Mouse (Mus musculus) G1E (cell line): ENCODE measurements around the gene Galm. TPM values are rescaled to one million over a fixed set of nuclear protein-coding genes. Genes with fewer than 3 reads are reported as not detected.

Experiments used
- ATAC-seq: 2 replicates; pipeline ENCODE4 v1.8.0; 2016; ENCODE audit warnings: mild to moderate bottlenecking; ENCODE audit not compliant: insufficient number of reproducible peaks, poor library complexity, low FRiP score, severe bottlenecking; ENCODE audit errors: extremely low read depth
- DNase-seq: peaks from one replicate; pipeline ENCODE4 v3.0.0; 2012; ENCODE audit warnings: low spot score
- H3K27me3 ChIP-seq: 2 replicates; pipeline ENCODE4 v1.6.1; 2012; ENCODE audit warnings: mild to moderate bottlenecking, low read length, inconsistent platforms; ENCODE audit not compliant: insufficient read depth
- H3K36me3 ChIP-seq: replicated peaks from 2 replicates; pipeline ENCODE3; 2012; ENCODE audit warnings: mild to moderate bottlenecking, inconsistent platforms
- H3K4me1 ChIP-seq: 2 replicates; pipeline ENCODE4 v1.6.1; 2012; ENCODE audit warnings: low read depth, low read length, inconsistent platforms, mixed read lengths; ENCODE audit not compliant: insufficient read depth
- H3K4me3 ChIP-seq: 2 replicates; pipeline ENCODE4 v1.5.1; 2012; ENCODE audit warnings: low read depth, mild to moderate bottlenecking, inconsistent platforms, low read length, moderate library complexity, mixed read lengths
- H3K9me3 ChIP-seq: replicated peaks from 2 replicates; pipeline ENCODE4 v1.6.1; 2012; ENCODE audit warnings: inconsistent platforms
- CTCF ChIP-seq: IDR thresholded peaks from 2 replicates; pipeline ENCODE4 v1.5.1; 2012; ENCODE audit warnings: low read depth, low read length, inconsistent platforms, mixed read lengths
- GATA1 ChIP-seq: IDR thresholded peaks from 2 replicates; pipeline ENCODE4 v1.6.1; 2012; ENCODE audit warnings: borderline replicate concordance, low read length, inconsistent platforms, mixed read lengths
- GATA2 ChIP-seq: IDR thresholded peaks from 2 replicates; pipeline ENCODE4 v1.6.1; 2012; ENCODE audit warnings: low read depth, low read length, inconsistent platforms, borderline replicate concordance
- POLR2AphosphoS5 ChIP-seq: IDR thresholded peaks from 2 replicates; pipeline ENCODE4 v1.6.1; 2012; ENCODE audit warnings: low read depth, low read length, inconsistent platforms; ENCODE audit not compliant: insufficient replicate concordance
- TAL1 ChIP-seq: conservative IDR thresholded peaks from 2 replicates; pipeline ENCODE4 v1.6.1; 2012; ENCODE audit warnings: low read depth, low read length, inconsistent platforms, mixed read lengths
- polyA plus RNA-seq: library from polyadenylated mRNA; stranded (reverse); fragments of >175 nt; gene quantifications from 2 replicates; pipeline ENCODE4 v1.2.3, GENCODE M21; 2012
- total RNA-seq, 2 experiments: library from RNA; stranded (forward) in 1 of 2; stranded (reverse) in 1 of 2; fragments of 200-1000 nt in 1 of 2; fragments of >200 nt in 1 of 2; fragmentation: Nextera tagmentation in 1 of 2; gene quantifications; 2 replicates each; pipeline ENCODE4 v1.2.3; 2014 to 2017

Gene Galm
- total and polyA plus RNA-seq, 3 experiments: not detected

DNA sequence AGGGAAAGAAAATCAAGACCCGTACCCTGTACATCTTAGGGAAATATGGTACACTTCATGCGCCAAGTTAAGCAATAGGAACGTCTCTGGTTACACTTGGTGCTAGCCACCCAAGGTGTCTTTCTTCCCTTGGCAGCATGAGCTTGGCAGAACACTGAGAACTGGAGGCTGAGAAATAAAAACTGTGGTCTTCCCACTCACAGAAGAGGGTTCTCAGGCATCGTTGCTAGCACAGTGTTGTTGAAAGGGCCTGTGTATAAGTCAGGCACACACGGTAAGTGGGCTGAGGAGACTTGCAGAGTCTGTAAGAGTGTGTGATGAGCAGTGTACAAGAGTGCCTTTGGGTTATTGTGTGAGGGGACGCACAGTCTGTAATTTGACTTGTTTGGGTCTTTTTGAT, 1.1 kb upstream of the Galm start:
- no peak for DNase-seq
- TF ChIP-seq POLR2AphosphoS5: no peak
- no peak for TF ChIP-seq CTCF
- no peak for TF ChIP-seq TAL1
- no peak for TF ChIP-seq GATA2
- TF ChIP-seq GATA1: no peak
- Histone ChIP-seq H3K36me3 (no peaks in the 10 kb centered on the region), H3K27me3 (peaks cover 10% of the 10 kb centered on the region), H3K9me3 (no peaks in the 10 kb centered on the region), H3K4me1 (no peaks in the 10 kb centered on the region), H3K4me3 (no peak overlapping the region)
- ATAC-seq: no peak

DNA sequence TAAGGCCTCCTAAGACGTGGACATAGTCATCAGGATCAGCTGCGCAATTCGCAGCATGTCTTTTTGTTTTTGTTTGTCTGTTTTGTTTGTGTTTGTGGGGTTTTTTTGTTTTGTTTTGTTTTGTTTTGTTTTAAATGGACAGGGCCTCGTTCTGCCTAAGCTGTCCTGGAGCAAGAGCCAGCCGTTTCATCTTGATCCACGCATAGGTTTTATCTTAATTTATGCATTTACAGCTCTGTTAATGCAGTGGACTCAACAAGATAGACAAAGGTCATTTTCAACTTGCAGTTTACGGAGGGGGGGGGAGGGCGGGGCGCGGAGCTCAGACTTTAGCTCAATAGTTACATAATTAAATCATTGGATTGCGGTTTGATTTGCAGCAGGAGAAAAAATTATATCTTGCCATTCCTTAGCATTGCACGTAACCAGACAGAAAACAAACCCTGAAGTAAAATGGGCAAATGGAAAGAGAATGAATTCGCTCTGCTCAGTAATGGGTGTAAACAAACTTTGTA, 1.3 kb downstream of the Galm start:
- Histone ChIP-seq H3K27me3 (peaks cover 13% of the 10 kb centered on the region), H3K9me3 (no peaks in the 10 kb centered on the region), H3K36me3 (no peaks in the 10 kb centered on the region), H3K4me1 (no peaks in the 10 kb centered on the region), H3K4me3 (no peak overlapping the region)
- TF ChIP-seq POLR2AphosphoS5: no peak
- no peak for TF ChIP-seq CTCF
- TF ChIP-seq GATA1: no peak
- TF ChIP-seq TAL1: no peak
- TF ChIP-seq GATA2: no peak
- DNase-seq: no peak
- ATAC-seq: no peak

DNA sequence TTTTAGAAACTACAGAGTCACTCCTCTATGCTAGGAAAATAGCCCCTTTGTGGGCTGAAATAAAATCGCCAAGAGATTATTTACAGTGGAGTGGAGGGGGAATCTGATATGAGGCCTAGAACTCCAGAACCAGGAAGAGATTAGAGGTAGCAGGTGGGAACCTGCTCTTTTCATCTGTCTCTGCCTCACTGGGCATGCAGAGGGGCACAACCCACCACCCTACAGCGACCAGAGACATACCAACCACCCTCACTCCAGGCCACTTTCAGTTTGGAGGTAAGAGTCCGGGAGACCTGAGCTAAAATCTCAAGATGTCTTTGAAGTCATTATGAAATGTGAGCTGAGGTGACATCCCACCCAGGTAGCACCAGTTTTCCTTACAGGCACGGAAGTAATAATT, 2.1 kb downstream of the Galm start:
- DNase-seq (no peak), ATAC-seq (no peak)
- Histone ChIP-seq H3K27me3 (peaks cover 18% of the 10 kb centered on the region), H3K4me1 (no peaks in the 10 kb centered on the region), H3K9me3 (no peaks in the 10 kb centered on the region), H3K36me3 (no peaks in the 10 kb centered on the region), H3K4me3 (no peak overlapping the region)
- TF ChIP-seq GATA2 (no peak), TAL1 (no peak), POLR2AphosphoS5 (no peak), GATA1 (no peak), CTCF (no peak)

DNA sequence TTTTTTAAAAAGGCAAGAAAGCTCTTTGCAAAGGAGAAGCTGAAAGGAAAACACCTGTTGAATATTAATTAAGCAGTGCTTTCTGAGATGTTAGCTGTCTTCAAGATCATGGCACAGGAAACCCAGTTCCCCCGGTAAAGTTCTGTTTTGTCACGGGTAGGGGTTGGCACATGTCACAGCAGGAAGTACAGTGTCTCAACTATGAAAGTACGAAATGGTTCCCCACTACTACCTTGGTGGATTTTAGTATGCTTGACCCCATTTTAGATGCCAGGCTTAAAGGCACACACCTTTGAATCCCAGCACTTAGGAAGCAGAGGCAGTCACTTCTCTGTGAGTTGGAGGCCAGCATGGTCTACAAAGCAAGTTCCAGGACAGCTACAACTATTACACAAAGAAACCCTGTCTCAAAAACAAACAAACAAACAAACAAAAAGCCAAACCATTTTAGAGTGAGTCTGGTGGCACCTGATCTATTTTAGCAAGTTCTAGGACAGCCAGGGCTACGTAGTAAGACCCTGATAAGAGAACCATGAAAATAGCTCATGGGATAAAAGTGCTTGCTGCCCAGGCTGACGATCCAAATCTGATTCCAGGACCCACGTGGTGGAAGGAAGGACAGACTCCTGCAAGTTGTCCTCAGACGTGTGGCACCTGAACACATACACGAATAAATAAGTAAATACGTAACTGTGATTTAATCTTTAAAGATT, 3.6 kb downstream of the Galm start:
- no peaks in the 10 kb centered on the region for H3K4me1 ChIP-seq
- no peak for DNase-seq
- H3K36me3 ChIP-seq: no peaks in the 10 kb centered on the region
- H3K27me3 ChIP-seq: peaks cover 24% of the 10 kb centered on the region
- H3K9me3 ChIP-seq: no peaks in the 10 kb centered on the region
- TF ChIP-seq TAL1 (no peak), GATA1 (no peak), GATA2 (no peak), POLR2AphosphoS5 (no peak), CTCF (no peak)
- H3K4me3 ChIP-seq: no peak overlapping the region
- no peak for ATAC-seq

DNA sequence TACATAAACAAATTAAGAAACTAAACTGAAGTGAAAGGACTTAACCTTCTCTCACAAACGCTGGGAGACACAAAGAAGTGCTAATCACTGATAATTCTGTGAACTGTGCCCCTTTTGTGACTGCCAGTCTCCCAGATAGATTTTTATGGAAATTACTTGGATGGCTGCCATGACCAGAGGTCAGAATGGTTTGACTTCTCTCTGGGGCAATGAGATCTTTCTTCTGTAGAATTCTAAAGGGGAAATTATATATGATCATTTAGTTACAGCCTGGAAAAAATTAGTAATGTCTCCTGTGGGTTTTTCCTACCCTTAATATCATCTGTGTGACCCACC, 4.1 kb downstream of the Galm start:
- no peak for DNase-seq
- no peaks in the 10 kb centered on the region for H3K9me3 ChIP-seq
- no peaks in the 10 kb centered on the region for H3K4me1 ChIP-seq
- peaks cover 21% of the 10 kb centered on the region for H3K27me3 ChIP-seq
- no peaks in the 10 kb centered on the region for H3K36me3 ChIP-seq
- no peak for TF ChIP-seq POLR2AphosphoS5
- no peak for TF ChIP-seq GATA1
- TF ChIP-seq CTCF: no peak
- TF ChIP-seq TAL1: no peak
- TF ChIP-seq GATA2: no peak
- H3K4me3 ChIP-seq: no peak overlapping the region
- ATAC-seq: no peak

DNA sequence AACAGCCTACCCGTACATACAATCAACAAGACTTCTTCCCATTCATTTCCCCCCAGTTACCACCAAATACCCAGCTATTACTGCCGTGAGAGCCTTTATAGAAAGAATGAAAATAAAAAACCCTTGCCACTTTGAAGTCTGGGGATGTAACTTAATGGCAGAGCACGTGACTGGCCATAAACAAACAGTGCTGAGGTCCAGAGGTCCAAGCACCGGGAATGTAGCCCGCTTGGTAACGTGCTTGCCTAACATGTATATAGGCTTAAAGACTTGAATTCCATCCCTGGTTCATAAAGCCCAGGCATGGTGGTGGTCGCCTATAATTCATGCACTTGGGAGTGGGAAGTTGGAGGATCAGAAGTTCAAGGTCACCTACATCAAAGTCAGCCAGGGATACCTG, 4.6 kb downstream of the Galm start:
- ATAC-seq: no peak

More for the DNA sequence above, 4.6 kb downstream of the Galm start:
- no peak for DNase-seq
- Histone ChIP-seq H3K9me3 (no peaks in the 10 kb centered on the region), H3K4me1 (no peaks in the 10 kb centered on the region), H3K36me3 (no peaks in the 10 kb centered on the region), H3K27me3 (peaks cover 21% of the 10 kb centered on the region), H3K4me3 (no peak overlapping the region)
- TF ChIP-seq TAL1 (no peak), CTCF (no peak), GATA1 (no peak), POLR2AphosphoS5 (no peak), GATA2 (no peak)
